ENCODE assay signal across 8 mouse cellular contexts in the genomic region with DNA sequence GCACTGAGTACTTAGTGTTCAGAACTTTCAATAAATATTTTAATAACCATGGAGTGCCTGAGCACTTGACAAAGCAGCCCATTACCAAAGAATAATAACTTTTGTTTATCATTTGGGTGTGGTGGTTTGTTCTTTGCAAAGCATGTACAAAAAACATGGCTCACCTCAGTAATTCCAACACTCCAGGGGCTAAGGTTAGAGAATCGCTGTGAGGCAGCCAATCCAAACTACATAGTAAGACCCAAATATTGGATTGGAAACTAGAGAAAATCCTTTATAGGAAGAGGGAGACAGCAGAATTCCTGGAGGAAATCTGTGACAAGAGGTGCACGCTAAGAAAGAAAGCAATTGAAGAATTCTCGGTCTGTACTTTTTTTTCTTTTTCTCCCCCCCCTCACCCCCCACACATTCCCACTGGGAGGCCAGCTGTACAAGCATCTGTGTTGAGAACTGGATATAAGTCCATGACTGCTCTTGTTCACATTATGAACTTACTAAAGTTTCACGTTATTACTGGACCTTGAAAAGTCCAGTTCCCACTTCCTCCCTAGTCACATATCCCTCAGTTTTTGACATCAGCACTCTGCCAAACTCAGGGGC. TPM values are rescaled to one million over a fixed set of nuclear protein-coding genes. Genes with fewer than 3 reads are reported as not detected.
A peak's percentile ranks its signal among the peaks of the same experiment; 100 is the strongest.
DNase-seq lines count a peak whose midpoint lies in the region; ATAC-seq and TF ChIP-seq lines count a peak whose summit lies in the region.

No protein-coding gene starts in this region.

- no peak for DNase-seq in kidney, adult 18-20 months
- no peak for DNase-seq in embryonic facial prominence, embryonic 11.5 days (ENCODE audit: low spot score)
- no peak for DNase-seq in intestine, embryonic 14.5 days (ENCODE audit: low spot score)
- DNase-seq in midbrain, postnatal 0 days (ENCODE audit: low spot score): no peak
- no peak for DNase-seq in adrenal gland, adult (ENCODE audit: inconsistent age in 2 of 2, low spot score in 1 of 2)
- no peak for DNase-seq in left cerebral cortex, postnatal 4 days
- no peak for DNase-seq in gastrocnemius, postnatal 25 days

- H3K27ac ChIP-seq in kidney, embryonic 15.5 days: peak overlapping the region; percentile 100
- peak overlapping the region; percentile 96; the same call in 1 of the 2 replicates for H3K27ac ChIP-seq in embryonic facial prominence, embryonic 11.5 days (replicated peaks; ENCODE audit: low read depth, low read length)
- H3K27ac ChIP-seq in intestine, embryonic 14.5 days (ENCODE audit: low read depth): peak overlapping the region; percentile 100
- H3K27ac ChIP-seq in midbrain, postnatal 0 days (ENCODE audit: low read depth, low read length): peak overlapping the region; percentile 96

- H3K36me3 ChIP-seq in kidney, embryonic 15.5 days: peaks cover 60% of the 10 kb centered on the region
- H3K36me3 ChIP-seq in embryonic facial prominence, embryonic 11.5 days (replicated peaks; ENCODE audit: control insufficient read depth, insufficient read depth, low read depth, low read length): no peaks in the 10 kb centered on the region; the same call in none of the 2 replicates
- H3K36me3 ChIP-seq in intestine, embryonic 14.5 days (ENCODE audit: control insufficient read depth, insufficient read depth, low read length): peaks cover 34% of the 10 kb centered on the region
- peaks cover 19% of the 10 kb centered on the region; the same call in 1 of the 2 replicates for H3K36me3 ChIP-seq in midbrain, postnatal 0 days (ENCODE audit: insufficient read depth, low read length)

- WGBS in kidney, embryonic 15.5 days: 16% methylated on average over 4 of the region's 4 CpGs
- 23% methylated on average over 4 of the region's 4 CpGs for WGBS in embryonic facial prominence, embryonic 11.5 days
- WGBS in intestine, embryonic 14.5 days: 16% methylated on average over 4 of the region's 4 CpGs
- WGBS in midbrain, postnatal 0 days: 20% methylated on average over 4 of the region's 4 CpGs

- peaks cover 17% of the 10 kb centered on the region for H3K4me1 ChIP-seq in kidney, embryonic 15.5 days
- H3K4me1 ChIP-seq in embryonic facial prominence, embryonic 11.5 days (ENCODE audit: control insufficient read depth, insufficient read depth, low read length): no peaks in the 10 kb centered on the region
- H3K4me1 ChIP-seq in intestine, embryonic 14.5 days (replicated peaks; ENCODE audit: control insufficient read depth, insufficient read depth, low read length): no peaks in the 10 kb centered on the region; the same call in 1 of the 2 replicates
- H3K4me1 ChIP-seq in midbrain, postnatal 0 days (ENCODE audit: insufficient read depth, low read length): no peaks in the 10 kb centered on the region

- H3K9me3 ChIP-seq in kidney, embryonic 15.5 days (replicated peaks): no peaks in the 10 kb centered on the region
- no peaks in the 10 kb centered on the region for H3K9me3 ChIP-seq in embryonic facial prominence, embryonic 11.5 days (replicated peaks; ENCODE audit: control insufficient read depth, low read length)
- no peaks in the 10 kb centered on the region for H3K9me3 ChIP-seq in intestine, embryonic 14.5 days (ENCODE audit: control insufficient read depth, low read length)
- no peaks in the 10 kb centered on the region for H3K9me3 ChIP-seq in midbrain, postnatal 0 days (ENCODE audit: low read length)

- peak overlapping the region; percentile 93 for H3K9ac ChIP-seq in kidney, embryonic 15.5 days
- peak overlapping the region; percentile 88 for H3K9ac ChIP-seq in embryonic facial prominence, embryonic 11.5 days (replicated peaks; ENCODE audit: low read length)
- H3K9ac ChIP-seq in intestine, embryonic 14.5 days (ENCODE audit: low read length): peak overlapping the region; percentile 94
- H3K9ac ChIP-seq in midbrain, postnatal 0 days (replicated peaks; ENCODE audit: low read length, poor library complexity, severe bottlenecking): peak overlapping the region; percentile 87; the same call in 1 of the 2 replicates

- intact Hi-C loops in left cerebral cortex, postnatal 4 days (cut with DNase I): loop anchor here (2.0 kb wide), 1 partner anchor 74 kb away; the partner anchor contains the start of gene Tnfaip8l2

- H3K4me3 ChIP-seq in kidney, embryonic 15.5 days (replicated peaks): peak overlapping the region; percentile 87
- H3K4me3 ChIP-seq in embryonic facial prominence, embryonic 11.5 days (ENCODE audit: low read depth, low read length): peak overlapping the region; percentile 70
- H3K4me3 ChIP-seq in intestine, embryonic 14.5 days (ENCODE audit: low read depth, low read length): peak overlapping the region; percentile 81
- peak overlapping the region; percentile 63 for H3K4me3 ChIP-seq in midbrain, postnatal 0 days (ENCODE audit: low read depth, low read length)

- H3K27me3 ChIP-seq in kidney, embryonic 15.5 days: no peaks in the 10 kb centered on the region
- H3K27me3 ChIP-seq in embryonic facial prominence, embryonic 11.5 days (ENCODE audit: control insufficient read depth, insufficient read depth, low read length): no peaks in the 10 kb centered on the region
- no peaks in the 10 kb centered on the region for H3K27me3 ChIP-seq in intestine, embryonic 14.5 days (replicated peaks; ENCODE audit: control insufficient read depth, insufficient read depth, low read length)
- no peaks in the 10 kb centered on the region for H3K27me3 ChIP-seq in midbrain, postnatal 0 days (ENCODE audit: insufficient read depth, low read length)

- H3K4me2 ChIP-seq in kidney, embryonic 15.5 days: peak overlapping the region; percentile 69
- H3K4me2 ChIP-seq in embryonic facial prominence, embryonic 11.5 days (ENCODE audit: low read depth, low read length): peak overlapping the region; percentile 38
- peak overlapping the region; percentile 53 for H3K4me2 ChIP-seq in intestine, embryonic 14.5 days (ENCODE audit: low read length)
- peak overlapping the region; percentile 67 for H3K4me2 ChIP-seq in midbrain, postnatal 0 days (ENCODE audit: low read depth, low read length, poor library complexity, severe bottlenecking)

- TF ChIP-seq CTCF in midbrain, postnatal 0 days (IDR thresholded peaks at IDR 0.05): no peak

- ATAC-seq in kidney, embryonic 15.5 days (replicated peaks; ENCODE audit: low FRiP score): peak; percentile 40; the same call in 1 of the 2 replicates
- peak; percentile 61; the same call in 1 of the 2 replicates for ATAC-seq in embryonic facial prominence, embryonic 11.5 days (replicated peaks; ENCODE audit: insufficient number of reproducible peaks, low FRiP score, low TSS enrichment, low read depth)
- ATAC-seq in intestine, embryonic 14.5 days (replicated peaks; ENCODE audit: low FRiP score, low TSS enrichment, low read depth): peak; percentile 61; the same call in 1 of the 2 replicates
- ATAC-seq in midbrain, postnatal 0 days (ENCODE audit: low FRiP score): no peak; the same call in 1 of the 2 replicates

RNA-seq across cellular contexts. Expression of gene Gabpb2, which starts 1.0 kb away (rescaled TPM):
- polyA plus RNA-seq in kidney, embryonic 15.5 days (2015; fragmentation: Nextera tagmentation; extraction: Ambion mirVana): 10.0 and 10.6 TPM in 2 replicates
- 5.7 and 6.7 TPM in 2 replicates for polyA plus RNA-seq in embryonic facial prominence, embryonic 11.5 days (2014; fragmentation: Nextera tagmentation; extraction: Ambion mirVana)
- 10.8 and 10.9 TPM in 2 replicates for polyA plus RNA-seq in intestine, embryonic 14.5 days (2014; fragmentation: Nextera tagmentation; extraction: Ambion mirVana)
- 6.5 and 7.6 TPM in 2 replicates for total RNA-seq in midbrain, postnatal 0 days (2014; rRNA removed)
- polyA plus RNA-seq in midbrain, postnatal 0 days (2015; fragmentation: Nextera tagmentation; extraction: Ambion mirVana): 1.5 and 1.6 TPM in 2 replicates
- total RNA-seq in left cerebral cortex, postnatal 4 days (2021): 1 to 10 TPM; 9.0 TPM
- 1 to 10 TPM; 8.2 to 8.3 TPM for total RNA-seq in gastrocnemius, postnatal 25 days (2021)

RNA-seq across cellular contexts. Expression of gene Cdc42se1, which starts 11.8 kb away (rescaled TPM):
- 87.4 and 92.0 TPM in 2 replicates for polyA plus RNA-seq in kidney, embryonic 15.5 days (2015; fragmentation: Nextera tagmentation; extraction: Ambion mirVana)
- 93.9 and 105 TPM in 2 replicates for polyA plus RNA-seq in embryonic facial prominence, embryonic 11.5 days (2014; fragmentation: Nextera tagmentation; extraction: Ambion mirVana)
- polyA plus RNA-seq in intestine, embryonic 14.5 days (2014; fragmentation: Nextera tagmentation; extraction: Ambion mirVana): 92.6 and 98.7 TPM in 2 replicates
- total RNA-seq in midbrain, postnatal 0 days (2014; rRNA removed): 35.0 and 54.7 TPM in 2 replicates
- 40.9 and 41.4 TPM in 2 replicates for polyA plus RNA-seq in midbrain, postnatal 0 days (2015; fragmentation: Nextera tagmentation; extraction: Ambion mirVana)
- 10 to 100 TPM; 62.1 to 62.4 TPM for total RNA-seq in left cerebral cortex, postnatal 4 days (2021)
- total RNA-seq in gastrocnemius, postnatal 25 days (2021): 10 to 100 TPM; 15.5 TPM

RNA-seq across cellular contexts. Expression of gene Mllt11, which starts 15.2 kb away (rescaled TPM):
- 12.9 and 16.0 TPM in 2 replicates for polyA plus RNA-seq in kidney, embryonic 15.5 days (2015; fragmentation: Nextera tagmentation; extraction: Ambion mirVana)
- polyA plus RNA-seq in embryonic facial prominence, embryonic 11.5 days (2014; fragmentation: Nextera tagmentation; extraction: Ambion mirVana): 52.9 and 56.9 TPM in 2 replicates
- 38.5 and 38.9 TPM in 2 replicates for polyA plus RNA-seq in intestine, embryonic 14.5 days (2014; fragmentation: Nextera tagmentation; extraction: Ambion mirVana)
- 301 and 367 TPM in 2 replicates for total RNA-seq in midbrain, postnatal 0 days (2014; rRNA removed)
- polyA plus RNA-seq in midbrain, postnatal 0 days (2015; fragmentation: Nextera tagmentation; extraction: Ambion mirVana): 738 and 774 TPM in 2 replicates
- 100 to 1,000 TPM; 668 to 674 TPM for total RNA-seq in left cerebral cortex, postnatal 4 days (2021)
- total RNA-seq in gastrocnemius, postnatal 25 days (2021): 10 to 100 TPM; 34.4 to 42.4 TPM

RNA-seq across cellular contexts. Expression of gene Gm128, which starts 24.6 kb away (rescaled TPM):
- polyA plus RNA-seq in kidney, embryonic 15.5 days (2015; fragmentation: Nextera tagmentation; extraction: Ambion mirVana): 0.50 and 0.53 TPM in 2 replicates
- polyA plus RNA-seq in embryonic facial prominence, embryonic 11.5 days (2014; fragmentation: Nextera tagmentation; extraction: Ambion mirVana): 0.54 TPM in 1 of 2 replicates, not detected in the other
- 0.26 and 0.40 TPM in 2 replicates for polyA plus RNA-seq in intestine, embryonic 14.5 days (2014; fragmentation: Nextera tagmentation; extraction: Ambion mirVana)
- total RNA-seq in midbrain, postnatal 0 days (2014; rRNA removed): 0.24 and 0.49 TPM in 2 replicates
- 0.19 and 0.27 TPM in 2 replicates for polyA plus RNA-seq in midbrain, postnatal 0 days (2015; fragmentation: Nextera tagmentation; extraction: Ambion mirVana)
- total RNA-seq in left cerebral cortex, postnatal 4 days (2021): not detected
- total RNA-seq in gastrocnemius, postnatal 25 days (2021): not detected

RNA-seq across cellular contexts. Expression of gene Bnipl, which starts 34.2 kb away (rescaled TPM):
- polyA plus RNA-seq in kidney, embryonic 15.5 days (2015; fragmentation: Nextera tagmentation; extraction: Ambion mirVana): 1.2 and 1.4 TPM in 2 replicates
- 2.9 and 4.0 TPM in 2 replicates for polyA plus RNA-seq in embryonic facial prominence, embryonic 11.5 days (2014; fragmentation: Nextera tagmentation; extraction: Ambion mirVana)
- polyA plus RNA-seq in intestine, embryonic 14.5 days (2014; fragmentation: Nextera tagmentation; extraction: Ambion mirVana): 1.0 and 1.7 TPM in 2 replicates
- total RNA-seq in midbrain, postnatal 0 days (2014; rRNA removed): not detected in 2 replicates
- not detected in 2 replicates for polyA plus RNA-seq in midbrain, postnatal 0 days (2015; fragmentation: Nextera tagmentation; extraction: Ambion mirVana)
- total RNA-seq in left cerebral cortex, postnatal 4 days (2021): under 1 TPM; 0.36 to 0.74 TPM
- total RNA-seq in gastrocnemius, postnatal 25 days (2021): not detected

Comparison
In these comparisons a context has a peak if more than half of its experiments do, and no peak if none do; other contexts are left out.
1. RNA of gene Mllt11, which starts 15.2 kb away (polyA plus RNA-seq): 738 to 774 TPM in midbrain, postnatal 0 days; 52.9 to 56.9 TPM in embryonic facial prominence, embryonic 11.5 days, 38.5 to 38.9 TPM in intestine, embryonic 14.5 days and 12.9 to 16.0 TPM in kidney, embryonic 15.5 days; every median in the first group is over 10 times any median in the second.
2. Peak in every context shown above with its lines, with median percentiles within 50 percentile points of each other: H3K27ac ChIP-seq, H3K4me2 ChIP-seq, H3K4me3 ChIP-seq and H3K9ac ChIP-seq.